Mouse (Mus musculus): ENCODE data around the gene Cd38. TPM values are rescaled to one million over a fixed set of nuclear protein-coding genes. Genes with fewer than 3 reads are reported as not detected.

The Cd38 gene
- polyA plus RNA-seq, 1 experiment from 2014 or later = 5.5 TPM

DNA sequence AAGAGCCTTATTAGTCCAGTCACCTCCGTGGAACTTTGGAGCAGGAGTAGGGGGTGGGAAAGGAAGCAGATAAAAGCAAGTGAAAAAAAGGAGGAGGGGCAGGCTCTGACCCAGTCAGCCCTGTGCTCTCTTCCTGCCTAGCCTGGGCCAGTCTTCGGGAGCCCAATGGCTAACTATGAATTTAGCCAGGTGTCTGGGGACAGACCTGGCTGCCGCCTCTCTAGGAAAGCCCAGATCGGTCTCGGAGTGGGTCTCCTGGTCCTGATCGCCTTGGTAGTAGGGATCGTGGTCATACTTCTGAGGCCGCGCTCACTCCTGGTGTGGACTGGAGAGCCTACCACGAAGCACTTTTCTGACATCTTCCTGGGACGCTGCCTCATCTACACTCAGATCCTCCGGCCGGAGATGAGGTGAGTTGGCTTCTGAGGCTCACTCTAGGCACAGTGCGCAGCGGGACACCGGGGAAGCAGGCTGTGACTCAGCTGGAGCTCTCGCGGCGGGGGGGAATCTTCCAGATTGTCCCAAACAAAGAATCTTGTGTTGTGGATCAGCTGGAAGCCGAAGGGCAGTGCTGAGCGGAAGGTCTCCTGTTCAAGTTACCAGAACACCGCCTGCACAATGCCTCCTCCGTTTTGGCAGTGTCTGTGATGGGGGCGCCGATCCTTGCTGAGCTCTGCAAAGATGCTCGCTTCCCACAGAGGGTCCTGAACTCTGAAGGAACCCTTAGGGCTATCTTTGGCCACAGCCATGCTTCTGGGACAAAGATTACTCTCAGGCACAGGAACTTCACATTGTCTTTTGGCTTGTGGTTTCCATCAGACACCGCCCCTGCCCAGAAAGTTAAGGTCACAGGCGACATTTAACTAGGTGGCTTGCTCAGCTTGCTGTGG, 603 bp downstream of the Cd38 start:
- DNase-seq (ENCODE audit: low spot score, missing footprints) (peak; percentile 93), ATAC-seq (ENCODE audit: low FRiP score) (peak; percentile 63)
- Histone ChIP-seq H3K4me3 (ENCODE audit: low read depth, low read length) (peak overlapping the region; percentile 26), H3K9ac (ENCODE audit: low read length) (peak overlapping the region; percentile 57), H3K4me2 (peak overlapping the region; percentile 59), H3K9me3 (ENCODE audit: control insufficient read depth, low read length) (no peaks in the 10 kb centered on the region), H3K27ac (ENCODE audit: low read depth, low read length) (no peak overlapping the region), H3K36me3 (ENCODE audit: control insufficient read depth, insufficient read depth, low read length) (no peaks in the 10 kb centered on the region), H3K27me3 (ENCODE audit: control insufficient read depth, insufficient read depth, low read length) (no peaks in the 10 kb centered on the region), H3K4me1 (ENCODE audit: control insufficient read depth, insufficient read depth, low read length) (peaks cover 9% of the 10 kb centered on the region; the same call in 1 of the 2 replicates)
- 5% methylated on average over 28 of the region's 28 CpGs for WGBS

DNA sequence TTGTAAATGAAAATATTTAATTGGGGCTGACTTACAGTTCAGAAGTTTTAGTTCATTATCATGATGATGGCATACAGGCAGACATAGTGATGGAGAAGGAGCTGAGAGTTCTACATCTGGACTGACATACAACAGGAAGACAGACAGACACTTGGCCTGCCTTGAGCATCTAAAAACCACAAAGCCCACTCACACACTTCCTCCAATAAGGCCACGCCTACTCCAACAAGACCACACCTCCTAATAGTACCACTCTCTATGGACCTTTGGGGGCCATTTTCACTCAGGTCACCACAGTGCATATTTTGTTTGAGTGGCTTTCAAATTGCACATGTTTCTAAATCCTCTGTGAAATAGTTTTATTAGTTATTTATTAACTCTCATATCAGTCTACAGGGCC, 3.5 kb downstream of the Cd38 start:
- no peak overlapping the region for H3K9ac ChIP-seq (ENCODE audit: low read length)
- DNase-seq (ENCODE audit: low spot score, missing footprints) (no peak), ATAC-seq (ENCODE audit: low FRiP score) (no peak)
- H3K4me1 ChIP-seq (ENCODE audit: control insufficient read depth, insufficient read depth, low read length) = peaks cover 9% of the 10 kb centered on the region; the same call in 1 of the 2 replicates
- H3K4me2 ChIP-seq = no peak overlapping the region
- H3K36me3 ChIP-seq (ENCODE audit: control insufficient read depth, insufficient read depth, low read length) = no peaks in the 10 kb centered on the region
- WGBS = 91% methylated on average over 1 of the region's 1 CpGs
- no peak overlapping the region for H3K4me3 ChIP-seq (ENCODE audit: low read depth, low read length)
- H3K9me3 ChIP-seq (ENCODE audit: control insufficient read depth, low read length) = no peaks in the 10 kb centered on the region
- H3K27me3 ChIP-seq (ENCODE audit: control insufficient read depth, insufficient read depth, low read length) = no peaks in the 10 kb centered on the region
- no peak overlapping the region for H3K27ac ChIP-seq (ENCODE audit: low read depth, low read length)

DNA sequence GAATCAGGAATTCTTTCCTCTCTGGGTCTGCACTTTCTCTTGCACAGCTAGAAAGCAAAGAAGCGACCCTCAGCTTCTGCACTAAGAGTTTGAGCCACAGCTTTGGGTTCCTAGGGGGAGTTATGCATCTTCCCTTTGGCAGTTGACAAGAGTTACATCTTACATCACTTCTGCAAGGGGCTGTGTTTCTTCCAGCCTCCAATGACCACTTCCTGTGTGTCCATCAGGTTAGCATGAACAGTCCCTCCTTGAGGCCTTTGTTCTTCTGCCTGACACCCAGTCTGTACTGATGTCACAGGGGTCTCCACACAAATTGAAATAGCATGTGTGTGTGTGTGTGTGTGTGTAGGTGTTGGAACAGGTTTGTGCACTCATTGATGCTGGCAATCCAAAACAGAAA, 4.3 kb downstream of the Cd38 start:
- DNase-seq (ENCODE audit: low spot score, missing footprints) = no peak
- ATAC-seq (ENCODE audit: low FRiP score) = no peak
- Histone ChIP-seq H3K4me2 (no peak overlapping the region), H3K9me3 (ENCODE audit: control insufficient read depth, low read length) (no peaks in the 10 kb centered on the region), H3K9ac (ENCODE audit: low read length) (no peak overlapping the region), H3K27me3 (ENCODE audit: control insufficient read depth, insufficient read depth, low read length) (no peaks in the 10 kb centered on the region), H3K4me1 (ENCODE audit: control insufficient read depth, insufficient read depth, low read length) (peaks cover 9% of the 10 kb centered on the region; the same call in 1 of the 2 replicates), H3K27ac (ENCODE audit: low read depth, low read length) (no peak overlapping the region), H3K36me3 (ENCODE audit: control insufficient read depth, insufficient read depth, low read length) (no peaks in the 10 kb centered on the region), H3K4me3 (ENCODE audit: low read depth, low read length) (no peak overlapping the region)
- 73% methylated on average over 1 of the region's 1 CpGs for WGBS

DNA sequence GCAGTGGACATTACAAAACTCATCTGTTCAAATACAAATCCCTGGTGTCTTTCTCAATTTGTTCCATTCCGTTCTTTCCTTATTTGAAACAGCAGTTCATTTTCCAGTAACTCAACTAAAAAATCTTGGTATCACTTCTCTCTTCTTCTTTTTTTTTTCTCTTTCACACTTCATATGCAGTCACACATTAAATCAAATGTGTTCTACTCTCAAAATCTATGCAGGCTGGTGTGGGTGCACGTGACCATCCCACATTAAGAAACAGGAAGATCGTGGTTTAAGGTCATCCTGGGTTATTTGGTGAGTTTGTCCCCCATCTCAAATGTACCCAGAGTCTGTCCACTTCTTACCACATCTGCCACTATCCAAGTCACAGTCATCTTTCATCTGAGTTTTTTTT, 13.7 kb downstream of the Cd38 start:
- no peaks in the 10 kb centered on the region for H3K27me3 ChIP-seq (ENCODE audit: control insufficient read depth, insufficient read depth, low read length)
- no peaks in the 10 kb centered on the region for H3K9me3 ChIP-seq (ENCODE audit: control insufficient read depth, low read length)
- ATAC-seq (ENCODE audit: low FRiP score) (no peak), DNase-seq (ENCODE audit: low spot score, missing footprints) (no peak)
- H3K4me3 ChIP-seq (ENCODE audit: low read depth, low read length) = no peak overlapping the region
- H3K4me1 ChIP-seq (ENCODE audit: control insufficient read depth, insufficient read depth, low read length) = no peaks in the 10 kb centered on the region
- no peak overlapping the region for H3K27ac ChIP-seq (ENCODE audit: low read depth, low read length)
- H3K4me2 ChIP-seq = no peak overlapping the region
- H3K9ac ChIP-seq (ENCODE audit: low read length) = no peak overlapping the region
- 81% methylated on average over 3 of the region's 3 CpGs for WGBS
- no peaks in the 10 kb centered on the region for H3K36me3 ChIP-seq (ENCODE audit: control insufficient read depth, insufficient read depth, low read length)

GRCm38 (mm10) chr5:43885060-43885820, 16.9 kb downstream of the Cd38 start:
- ATAC-seq (ENCODE audit: low FRiP score) (no peak), DNase-seq (ENCODE audit: low spot score, missing footprints) (no peak)
- WGBS = 27% methylated on average over 3 of the region's 3 CpGs
- H3K4me1 ChIP-seq (ENCODE audit: control insufficient read depth, insufficient read depth, low read length) = no peaks in the 10 kb centered on the region
- H3K27me3 ChIP-seq (ENCODE audit: control insufficient read depth, insufficient read depth, low read length) = no peaks in the 10 kb centered on the region
- H3K4me2 ChIP-seq = no peak overlapping the region
- H3K9ac ChIP-seq (ENCODE audit: low read length) = no peak overlapping the region
- H3K9me3 ChIP-seq (ENCODE audit: control insufficient read depth, low read length) = no peaks in the 10 kb centered on the region
- no peak overlapping the region for H3K4me3 ChIP-seq (ENCODE audit: low read depth, low read length)
- H3K36me3 ChIP-seq (ENCODE audit: control insufficient read depth, insufficient read depth, low read length) = no peaks in the 10 kb centered on the region
- no peak overlapping the region for H3K27ac ChIP-seq (ENCODE audit: low read depth, low read length)

DNA sequence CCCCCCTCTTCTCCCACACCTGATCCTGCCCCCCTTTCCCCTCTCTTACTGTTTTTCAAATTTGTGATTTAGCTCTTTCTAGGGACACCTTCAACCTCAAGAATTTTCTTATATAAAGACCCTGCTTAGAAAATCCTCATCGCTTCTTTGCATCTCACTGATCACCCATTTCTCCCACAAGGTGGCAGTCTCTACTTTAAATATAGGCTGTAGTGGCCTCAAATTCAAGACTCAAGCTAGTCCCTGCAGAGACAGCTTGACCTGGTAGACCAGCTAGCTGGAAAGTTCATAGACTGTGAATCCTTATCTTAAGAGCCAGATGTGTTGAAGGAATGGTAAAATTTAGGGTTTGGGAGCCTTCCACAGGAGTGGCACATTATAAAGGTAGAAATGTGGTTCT, 24.0 kb downstream of the Cd38 start:
- no peaks in the 10 kb centered on the region for H3K4me1 ChIP-seq (ENCODE audit: control insufficient read depth, insufficient read depth, low read length)
- ATAC-seq (ENCODE audit: low FRiP score) = no peak
- H3K4me3 ChIP-seq (ENCODE audit: low read depth, low read length) = no peak overlapping the region
- H3K27me3 ChIP-seq (ENCODE audit: control insufficient read depth, insufficient read depth, low read length) = no peaks in the 10 kb centered on the region
- H3K9me3 ChIP-seq (ENCODE audit: control insufficient read depth, low read length) = no peaks in the 10 kb centered on the region
- 26% methylated on average over 1 of the region's 1 CpGs for WGBS
- no peaks in the 10 kb centered on the region for H3K36me3 ChIP-seq (ENCODE audit: control insufficient read depth, insufficient read depth, low read length)
- no peak overlapping the region for H3K4me2 ChIP-seq
- H3K9ac ChIP-seq (ENCODE audit: low read length) = no peak overlapping the region
- no peak for DNase-seq (ENCODE audit: low spot score, missing footprints)
- H3K27ac ChIP-seq (ENCODE audit: low read depth, low read length) = no peak overlapping the region

DNA sequence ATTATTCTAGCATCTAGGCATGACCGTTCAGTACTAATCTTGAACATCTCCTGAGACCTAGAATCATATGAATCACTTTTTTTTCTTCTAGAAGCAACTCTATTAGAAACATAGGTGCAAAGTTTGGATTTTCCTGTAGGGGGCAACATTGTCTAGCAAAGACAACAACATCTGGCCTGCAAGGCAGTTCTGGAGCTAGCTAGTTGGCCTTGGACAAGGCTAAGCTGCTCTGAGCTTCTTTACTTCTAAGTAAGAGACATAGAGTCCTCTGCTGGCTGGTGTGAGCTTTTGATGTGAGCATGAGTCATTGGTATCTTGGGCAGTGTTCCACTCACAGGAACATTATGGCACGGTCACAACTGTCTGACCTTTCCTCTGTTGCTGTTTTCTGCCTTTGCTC, 25.8 kb downstream of the Cd38 start:
- H3K9ac ChIP-seq (ENCODE audit: low read length) = no peak overlapping the region
- no peak overlapping the region for H3K4me2 ChIP-seq
- ATAC-seq (ENCODE audit: low FRiP score) (no peak), DNase-seq (ENCODE audit: low spot score, missing footprints) (peak; percentile 86)
- no peak overlapping the region for H3K27ac ChIP-seq (ENCODE audit: low read depth, low read length)
- no peak overlapping the region for H3K4me3 ChIP-seq (ENCODE audit: low read depth, low read length)
- H3K4me1 ChIP-seq (ENCODE audit: control insufficient read depth, insufficient read depth, low read length) = no peaks in the 10 kb centered on the region
- no peaks in the 10 kb centered on the region for H3K36me3 ChIP-seq (ENCODE audit: control insufficient read depth, insufficient read depth, low read length)
- WGBS = 65% methylated on average over 2 of the region's 2 CpGs
- no peaks in the 10 kb centered on the region for H3K9me3 ChIP-seq (ENCODE audit: control insufficient read depth, low read length)
- H3K27me3 ChIP-seq (ENCODE audit: control insufficient read depth, insufficient read depth, low read length) = no peaks in the 10 kb centered on the region

DNA sequence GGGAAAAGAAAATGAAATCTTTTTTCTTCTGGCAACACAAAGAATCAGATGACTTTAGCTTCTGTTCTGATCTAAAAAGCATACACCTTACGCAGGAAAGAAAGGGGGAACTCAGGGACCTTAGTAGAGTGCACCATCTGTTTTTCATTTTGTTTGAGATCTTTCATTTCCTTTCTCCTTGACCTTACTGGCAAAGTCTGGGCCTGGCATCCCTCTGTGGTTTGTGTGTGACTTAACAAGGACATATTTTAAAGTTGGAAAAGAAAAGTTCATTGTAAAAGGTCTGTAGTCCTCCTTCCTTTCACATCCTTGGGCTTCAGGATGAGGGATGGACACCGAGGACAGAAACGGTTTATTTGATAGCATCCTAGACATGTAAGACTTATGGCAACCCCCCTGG, 27.6 kb downstream of the Cd38 start:
- Histone ChIP-seq H3K9me3 (ENCODE audit: control insufficient read depth, low read length) (no peaks in the 10 kb centered on the region), H3K27me3 (ENCODE audit: control insufficient read depth, insufficient read depth, low read length) (no peaks in the 10 kb centered on the region), H3K4me1 (ENCODE audit: control insufficient read depth, insufficient read depth, low read length) (no peaks in the 10 kb centered on the region), H3K36me3 (ENCODE audit: control insufficient read depth, insufficient read depth, low read length) (no peaks in the 10 kb centered on the region), H3K4me3 (ENCODE audit: low read depth, low read length) (no peak overlapping the region), H3K4me2 (no peak overlapping the region), H3K27ac (ENCODE audit: low read depth, low read length) (no peak overlapping the region), H3K9ac (ENCODE audit: low read length) (no peak overlapping the region)
- ATAC-seq (ENCODE audit: low FRiP score) = no peak
- 86% methylated on average over 3 of the region's 3 CpGs for whole genome bisulfite sequencing
- DNase-seq (ENCODE audit: low spot score, missing footprints) = no peak

DNA sequence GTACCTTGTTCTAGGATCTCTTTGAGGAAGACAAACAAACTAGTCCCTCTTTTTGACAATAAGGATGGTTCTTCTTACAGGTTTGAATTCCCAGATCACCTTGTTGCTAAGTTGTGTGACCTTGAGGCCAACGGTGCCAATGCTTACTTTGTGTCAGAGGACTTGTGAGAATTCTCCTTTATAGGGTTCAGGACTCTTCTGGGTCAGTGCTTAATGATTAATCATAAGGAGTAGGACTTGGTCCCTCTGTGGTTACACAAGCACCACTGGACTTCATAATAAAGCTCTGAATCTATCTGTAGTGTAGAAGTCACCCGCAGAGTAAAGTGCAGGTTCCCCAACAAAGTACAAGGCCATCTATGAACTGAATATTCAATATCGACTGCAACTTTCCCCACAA, 36.3 kb downstream of the Cd38 start:
- Histone ChIP-seq H3K9me3 (ENCODE audit: control insufficient read depth, low read length) (no peaks in the 10 kb centered on the region), H3K4me3 (ENCODE audit: low read depth, low read length) (no peak overlapping the region), H3K27me3 (ENCODE audit: control insufficient read depth, insufficient read depth, low read length) (no peaks in the 10 kb centered on the region), H3K4me2 (no peak overlapping the region), H3K27ac (ENCODE audit: low read depth, low read length) (no peak overlapping the region), H3K36me3 (ENCODE audit: control insufficient read depth, insufficient read depth, low read length) (no peaks in the 10 kb centered on the region), H3K4me1 (ENCODE audit: control insufficient read depth, insufficient read depth, low read length) (no peaks in the 10 kb centered on the region), H3K9ac (ENCODE audit: low read length) (no peak overlapping the region)
- ATAC-seq (ENCODE audit: low FRiP score) (no peak), DNase-seq (ENCODE audit: low spot score, missing footprints) (no peak)
- 94% methylated on average over 3 of the region's 3 CpGs for WGBS
